Mouse (Mus musculus) midbrain, embryonic 13.5 days (tissue): ENCODE data around the gene Vps36. TPM values are rescaled to one million over a fixed set of nuclear protein-coding genes. Genes with fewer than 3 reads are reported as not detected.

Source experiments
- ATAC-seq: fragments of 200-750 bp; cut with Nextera tagmentation; 2 replicates; pipeline ENCODE4 v1.8.0; 2017; ENCODE audit warnings: mild to moderate bottlenecking, moderate TSS enrichment, moderate library complexity
- H3K27ac ChIP-seq: fragments of 300-500 bp; sonication (generic); 2 replicates; pipeline ENCODE4 v1.5.1; 2015; ENCODE audit warnings: inconsistent platforms, mild to moderate bottlenecking, moderate library complexity
- H3K27me3 ChIP-seq: fragments of 300-500 bp; sonication (generic); 2 replicates; pipeline ENCODE4 v1.6.1; 2015; ENCODE audit warnings: mild to moderate bottlenecking, inconsistent platforms
- H3K36me3 ChIP-seq: fragments of 300-500 bp; sonication (generic); 2 replicates; pipeline ENCODE4 v1.6.1; 2015; ENCODE audit warnings: mild to moderate bottlenecking, inconsistent platforms
- H3K4me1 ChIP-seq: fragments of 300-500 bp; sonication (generic); replicated peaks from 2 replicates; pipeline ENCODE4 v1.6.1; 2015; ENCODE audit warnings: inconsistent platforms
- H3K4me2 ChIP-seq: fragments of 300-500 bp; sonication (generic); replicated peaks from 2 replicates; pipeline ENCODE4 v1.6.1; 2015; ENCODE audit warnings: moderate library complexity, mild to moderate bottlenecking, inconsistent platforms
- H3K4me3 ChIP-seq: fragments of 300-500 bp; sonication (generic); replicated peaks from 2 replicates; pipeline ENCODE4 v1.5.1; 2015; ENCODE audit warnings: mild to moderate bottlenecking, inconsistent platforms
- H3K9ac ChIP-seq: fragments of 300-500 bp; sonication (generic); replicated peaks from 2 replicates; pipeline ENCODE4 v1.6.1; 2015; ENCODE audit warnings: mild to moderate bottlenecking, inconsistent platforms
- H3K9me3 ChIP-seq: fragments of 300-500 bp; sonication (generic); 2 replicates; pipeline ENCODE4 v1.6.1; 2016; ENCODE audit warnings: mild to moderate bottlenecking, inconsistent platforms
- WGBS: fragments of 180-500 bp; shearing (Covaris S2); methylation state at CpG from one replicate; pipeline ENCODE4 v1.1.7; 2015; 5-methylcytosine and 5-hydroxymethylcytosine counted together
- polyA plus RNA-seq: library from polyadenylated mRNA; unstranded; fragments of >200 nt; fragmentation: Nextera tagmentation; extraction: Ambion mirVana; gene quantifications from 2 replicates; pipeline ENCODE4 v1.2.1, GENCODE M21; 2015

The Vps36 gene
- polyA plus RNA-seq, 1 experiment from 2014 or later, result 39.9 TPM

- H3K4me2 ChIP-seq, result no peak overlapping the region
- no peak for ATAC-seq
- no peak overlapping the region for H3K4me3 ChIP-seq
- 91% methylated on average over 5 of the region's 5 CpGs for WGBS
- no peak overlapping the region for H3K27ac ChIP-seq
- peaks cover 19% of the 10 kb centered on the region for H3K36me3 ChIP-seq
- no peaks in the 10 kb centered on the region for H3K27me3 ChIP-seq
- H3K4me1 ChIP-seq, result peaks cover 8% of the 10 kb centered on the region; the same call in 1 of the 2 replicates
- no peak overlapping the region for H3K9ac ChIP-seq
- no peaks in the 10 kb centered on the region for H3K9me3 ChIP-seq
Observed at GRCm38 (mm10) chr8:22169167-22169566, 23.4 kb upstream of the Vps36 start.

DNA sequence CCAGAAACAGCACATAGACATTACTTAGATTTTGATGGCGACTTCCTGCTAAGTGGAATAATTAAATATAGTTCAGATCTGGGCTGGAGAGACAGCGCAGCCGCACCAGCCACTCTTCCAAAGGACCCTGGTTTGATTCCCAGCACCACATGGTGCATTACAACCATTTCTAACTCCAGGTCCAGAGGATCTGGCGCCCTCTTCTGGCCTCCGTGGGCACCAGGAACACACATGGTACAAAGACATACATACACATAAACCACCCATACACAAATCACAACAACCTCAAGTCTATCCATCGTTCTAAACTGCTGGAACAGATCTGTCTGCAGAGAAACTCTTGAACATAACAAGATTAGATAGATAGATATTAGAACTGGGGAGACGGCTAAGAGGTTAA lies 16.6 kb upstream of the Vps36 start:
- Histone ChIP-seq H3K4me2 (no peak overlapping the region), H3K4me3 (no peak overlapping the region), H3K9ac (no peak overlapping the region), H3K4me1 (no peaks in the 10 kb centered on the region), H3K27me3 (no peaks in the 10 kb centered on the region), H3K27ac (no peak overlapping the region), H3K9me3 (no peaks in the 10 kb centered on the region), H3K36me3 (peaks cover 35% of the 10 kb centered on the region)
- ATAC-seq, result no peak
- WGBS, result 94% methylated on average over 7 of the region's 7 CpGs

DNA sequence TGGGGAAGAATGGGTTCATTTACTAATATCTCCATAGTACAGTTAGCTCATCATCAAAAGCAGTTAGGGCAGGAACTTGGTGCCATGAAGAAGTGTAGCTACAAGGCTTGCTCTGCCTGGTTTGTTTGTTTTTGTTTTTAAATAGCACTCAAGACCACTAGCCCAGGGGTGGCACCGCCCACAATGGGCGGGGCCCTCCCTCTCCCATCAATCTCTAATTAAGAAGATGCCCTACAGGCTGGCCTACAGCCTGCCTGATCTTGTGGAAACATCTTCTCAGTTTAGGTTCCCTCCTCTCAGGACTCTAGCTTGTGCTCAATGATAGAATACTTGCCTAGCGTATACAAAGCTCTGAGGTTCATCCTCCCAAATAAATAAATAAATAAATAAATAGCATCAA lies 7.7 kb upstream of the Vps36 start:
- no peaks in the 10 kb centered on the region for H3K9me3 ChIP-seq
- no peaks in the 10 kb centered on the region for H3K27me3 ChIP-seq
- peak overlapping the region; percentile 66 for H3K9ac ChIP-seq
- H3K4me2 ChIP-seq, result peak overlapping the region; percentile 73
- no peaks in the 10 kb centered on the region for H3K36me3 ChIP-seq
- H3K27ac ChIP-seq, result peak overlapping the region; percentile 81; the same call in 1 of the 2 replicates
- H3K4me3 ChIP-seq, result peak overlapping the region; percentile 62
- peak; percentile 69 for ATAC-seq
- WGBS, result 1% methylated on average over 3 of the region's 3 CpGs
- peaks cover 13% of the 10 kb centered on the region for H3K4me1 ChIP-seq

DNA sequence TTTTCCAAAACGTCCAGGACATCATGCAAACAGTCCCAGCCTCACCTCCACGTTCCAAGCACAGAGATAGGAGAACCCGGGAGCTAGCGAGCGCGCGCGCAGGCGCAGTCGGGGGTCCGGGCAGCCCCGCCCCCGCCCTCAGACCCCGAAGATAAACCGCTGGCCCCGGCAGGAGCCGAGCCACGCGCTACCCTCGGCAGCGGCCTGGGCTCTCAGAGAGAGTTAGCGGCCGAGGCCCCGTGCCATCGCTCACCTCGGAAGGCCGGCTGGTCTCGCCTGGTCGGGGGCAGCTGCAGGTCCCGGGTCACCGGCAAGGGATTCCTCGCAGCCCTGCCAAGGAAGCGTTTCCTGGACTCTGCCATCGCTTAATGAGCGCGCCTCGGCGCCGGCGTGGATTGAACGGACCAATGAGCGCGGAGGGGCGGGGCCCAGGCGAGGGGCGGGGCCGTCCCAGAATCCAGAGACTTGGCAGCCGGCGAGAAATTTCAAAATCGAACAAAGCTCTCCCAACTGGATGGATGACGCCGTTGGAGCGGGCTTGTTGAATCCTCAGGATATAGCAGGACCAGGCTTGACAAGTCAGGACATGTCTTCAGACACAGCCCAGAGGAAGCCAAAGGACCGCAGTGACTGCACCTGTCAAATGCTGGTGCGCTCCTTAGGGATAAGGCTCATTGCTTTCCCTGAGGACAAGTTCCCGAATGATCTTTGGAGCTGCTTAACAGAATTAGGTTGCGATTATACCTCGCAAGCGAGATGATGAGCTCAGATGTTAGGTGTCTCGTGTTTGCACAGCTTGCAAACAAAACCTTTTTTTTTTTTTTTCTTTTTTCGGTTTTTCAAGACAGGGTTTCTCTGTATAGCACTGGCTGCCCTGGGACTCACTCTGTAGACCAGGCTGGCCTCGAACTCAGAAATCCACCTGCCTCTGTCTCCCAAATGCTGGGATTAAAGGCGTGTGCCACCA lies 6.9 kb upstream of the Vps36 start, which contains the start of gene Ckap2:
Gene Ckap2 (minus strand): TSS at position 389 of the 967 bp plus-strand sequence.
- peak within 1 kb of the TSS; percentile 62 for H3K4me3 ChIP-seq
- no peaks in the 10 kb centered on the region for H3K9me3 ChIP-seq
- no peaks in the 10 kb centered on the region for H3K36me3 ChIP-seq
- peak; percentile 97 for ATAC-seq
- no peaks in the 10 kb centered on the region for H3K27me3 ChIP-seq
- WGBS, result 2% methylated on average over 63 of the region's 63 CpGs
- peak within 1 kb of the TSS; percentile 81 for H3K27ac ChIP-seq
- peaks cover 13% of the 10 kb centered on the region for H3K4me1 ChIP-seq
- H3K4me2 ChIP-seq, result peak within 1 kb of the TSS; percentile 73
- H3K9ac ChIP-seq, result peak within 1 kb of the TSS; percentile 66

GRCm38 (mm10) chr8:22193432-22194010 lies 912 bp downstream of the Vps36 start:
- H3K4me1 ChIP-seq, result peaks cover 15% of the 10 kb centered on the region
- ATAC-seq, result no peak
- peak overlapping the region; percentile 60 for H3K4me3 ChIP-seq
- peak overlapping the region; percentile 75 for H3K4me2 ChIP-seq
- H3K36me3 ChIP-seq, result 0 out of 2 replicates have a peak, but pooled peaks cover 3% of the 10 kb centered on the region
- no peaks in the 10 kb centered on the region for H3K9me3 ChIP-seq
- H3K9ac ChIP-seq, result peak overlapping the region; percentile 83
- no peaks in the 10 kb centered on the region for H3K27me3 ChIP-seq
- 14% methylated on average over 12 of the region's 12 CpGs for WGBS
- peak overlapping the region; percentile 96 for H3K27ac ChIP-seq

GRCm38 (mm10) chr8:22197914-22198313 lies 5.3 kb downstream of the Vps36 start:
- Histone ChIP-seq H3K4me2 (no peak overlapping the region), H3K27ac (no peak overlapping the region), H3K9me3 (peaks cover 5% of the 10 kb centered on the region; the same call in 1 of the 2 replicates), H3K9ac (no peak overlapping the region), H3K4me1 (peaks cover 15% of the 10 kb centered on the region), H3K27me3 (no peaks in the 10 kb centered on the region), H3K4me3 (no peak overlapping the region), H3K36me3 (peaks cover 31% of the 10 kb centered on the region)
- WGBS, result 91% methylated on average over 6 of the region's 6 CpGs
- no peak for ATAC-seq

- Histone ChIP-seq H3K4me1 (peaks cover 4% of the 10 kb centered on the region), H3K9me3 (peaks cover 5% of the 10 kb centered on the region; the same call in 1 of the 2 replicates), H3K27ac (no peak overlapping the region), H3K9ac (no peak overlapping the region), H3K27me3 (no peaks in the 10 kb centered on the region), H3K4me2 (no peak overlapping the region), H3K36me3 (peaks cover 35% of the 10 kb centered on the region), H3K4me3 (no peak overlapping the region)
- 99% methylated on average over 8 of the region's 8 CpGs for WGBS
- ATAC-seq, result no peak
Observed at GRCm38 (mm10) chr8:22199481-22199880, 6.9 kb downstream of the Vps36 start.

- no peaks in the 10 kb centered on the region for H3K9me3 ChIP-seq
- H3K27ac ChIP-seq, result no peak overlapping the region
- H3K36me3 ChIP-seq, result peaks cover 51% of the 10 kb centered on the region
- no peak overlapping the region for H3K4me3 ChIP-seq
- H3K4me2 ChIP-seq, result no peak overlapping the region
- 88% methylated on average over 4 of the region's 4 CpGs for WGBS
- no peaks in the 10 kb centered on the region for H3K4me1 ChIP-seq
- H3K27me3 ChIP-seq, result no peaks in the 10 kb centered on the region
- ATAC-seq, result no peak
- no peak overlapping the region for H3K9ac ChIP-seq
Observed at GRCm38 (mm10) chr8:22207535-22207934, 14.9 kb downstream of the Vps36 start.

- Histone ChIP-seq H3K4me1 (no peaks in the 10 kb centered on the region), H3K4me3 (no peak overlapping the region), H3K9ac (no peak overlapping the region), H3K9me3 (no peaks in the 10 kb centered on the region), H3K4me2 (no peak overlapping the region), H3K27me3 (no peaks in the 10 kb centered on the region), H3K27ac (no peak overlapping the region), H3K36me3 (peaks cover 58% of the 10 kb centered on the region)
- ATAC-seq, result no peak
- WGBS, result 62% methylated on average over 5 of the region's 5 CpGs
Observed at GRCm38 (mm10) chr8:22209012-22209411, 16.4 kb downstream of the Vps36 start.

DNA sequence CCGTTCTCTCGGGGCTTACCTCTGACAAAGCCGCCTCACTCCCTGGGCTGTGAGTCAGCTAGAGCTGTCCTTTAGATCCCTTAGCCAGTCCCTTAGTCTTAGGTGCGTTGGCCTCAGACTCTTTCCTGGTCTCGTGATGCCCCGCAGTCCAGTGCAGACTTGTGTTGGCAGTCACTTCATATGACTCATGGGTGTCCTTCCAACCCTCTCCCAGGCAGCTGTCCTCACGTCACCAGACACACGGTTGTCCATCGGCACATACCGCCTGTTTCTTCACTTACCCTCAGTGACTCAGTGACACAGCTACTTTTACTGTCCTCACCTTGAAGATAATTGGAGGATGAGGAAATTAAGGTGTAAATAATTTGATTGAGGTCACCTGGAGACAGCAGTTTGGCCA lies 22.2 kb downstream of the Vps36 start:
- Histone ChIP-seq H3K9ac (no peak overlapping the region), H3K9me3 (no peaks in the 10 kb centered on the region), H3K4me3 (no peak overlapping the region), H3K36me3 (peaks cover 73% of the 10 kb centered on the region), H3K27me3 (no peaks in the 10 kb centered on the region), H3K4me1 (no peaks in the 10 kb centered on the region), H3K27ac (no peak overlapping the region), H3K4me2 (no peak overlapping the region)
- WGBS, result 98% methylated on average over 10 of the region's 10 CpGs
- no peak for ATAC-seq

- peaks cover 26% of the 10 kb centered on the region for H3K27me3 ChIP-seq
- no peak for ATAC-seq
- H3K4me1 ChIP-seq, result peaks cover 15% of the 10 kb centered on the region
- H3K9ac ChIP-seq, result no peak overlapping the region
- no peak overlapping the region for H3K27ac ChIP-seq
- WGBS, result 66% methylated on average over 8 of the region's 8 CpGs
- H3K4me3 ChIP-seq, result no peak overlapping the region
- no peaks in the 10 kb centered on the region for H3K9me3 ChIP-seq
- H3K4me2 ChIP-seq, result no peak overlapping the region
- peaks cover 23% of the 10 kb centered on the region for H3K36me3 ChIP-seq
Observed at GRCm38 (mm10) chr8:22226361-22226760, 33.8 kb downstream of the Vps36 start.
